Mouse (Mus musculus) ES-E14 (cell line): ENCODE measurements at regions not wholly inside any gene's neighbourhood (a gene's known extent, or its start where the extent isn't known, plus 50 kb on each side); places are given as distances from the start of the nearest gene placed in this dataset.

Experiments
- DNase-seq: peaks from one replicate; pipeline ENCODE4 v3.0.0-alpha.2; 2013; ENCODE audit warnings: low read depth, low spot score
- H3K27ac ChIP-seq: 2 replicates; pipeline ENCODE4 v1.5.1; 2012; ENCODE audit warnings: low read depth, mild to moderate bottlenecking, low read length, moderate library complexity, mixed read lengths; ENCODE audit not compliant: poor library complexity, insufficient read depth, severe bottlenecking
- H3K36me3 ChIP-seq: 2 replicates; pipeline ENCODE4 v1.6.1; 2012; ENCODE audit warnings: mild to moderate bottlenecking, low read length, moderate library complexity, mixed read lengths; ENCODE audit not compliant: control insufficient read depth, poor library complexity, insufficient read depth, severe bottlenecking
- H3K4me1 ChIP-seq, 2 experiments: fragments of 150-350 bp in 1 of 2; sonication (generic) in 1 of 2; 2 replicates each; pipeline ENCODE4 v1.6.1; 2012; ENCODE audit warnings: low read length in 2 of 2, mild to moderate bottlenecking in 1 of 2, mixed read lengths in 1 of 2; ENCODE audit not compliant: control insufficient read depth in 2 of 2, insufficient read depth in 2 of 2, poor library complexity in 1 of 2
- H3K4me3 ChIP-seq, 2 experiments: fragments of 150-350 bp in 1 of 2; sonication (generic) in 1 of 2; 2 replicates each; pipeline ENCODE4 v1.5.1; 2012; ENCODE audit warnings: low read length in 2 of 2, low read depth in 1 of 2, mild to moderate bottlenecking in 1 of 2, mixed read lengths in 1 of 2; ENCODE audit not compliant: insufficient read depth in 1 of 2, poor library complexity in 1 of 2, severe bottlenecking in 1 of 2
- H3K9ac ChIP-seq: 2 replicates; pipeline ENCODE4 v1.6.1; 2012; ENCODE audit warnings: low read depth, mild to moderate bottlenecking, low read length, mixed read lengths; ENCODE audit not compliant: poor library complexity, insufficient read depth, severe bottlenecking
- H3K9me3 ChIP-seq: fragments of 150-350 bp; sonication (generic); 2 replicates; pipeline ENCODE4 v1.6.1; 2012; ENCODE audit warnings: low read depth, mild to moderate bottlenecking, low read length; ENCODE audit not compliant: control insufficient read depth, insufficient read depth
- CHD2 ChIP-seq: IDR thresholded peaks from 2 replicates; pipeline ENCODE4 v1.6.1; 2014; ENCODE audit warnings: mild to moderate bottlenecking, low read depth, low read length, inconsistent platforms
- HCFC1 ChIP-seq: IDR thresholded peaks from 2 replicates; pipeline ENCODE4 v1.6.1; 2012; ENCODE audit warnings: low read length, inconsistent platforms, borderline replicate concordance; ENCODE audit not compliant: insufficient read depth
- MAFK ChIP-seq: IDR thresholded peaks from 2 replicates; pipeline ENCODE4 v1.6.1; 2014; ENCODE audit warnings: mild to moderate bottlenecking, low read depth, low read length, inconsistent platforms; ENCODE audit not compliant: insufficient read depth
- ZC3H11A ChIP-seq: IDR thresholded peaks from 2 replicates; pipeline ENCODE4 v1.6.1; 2012; ENCODE audit warnings: low read depth, mild to moderate bottlenecking, inconsistent platforms, low read length, borderline replicate concordance
- ZNF384 ChIP-seq: IDR thresholded peaks from 2 replicates; pipeline ENCODE4 v1.6.1; 2012; ENCODE audit warnings: low read depth, low read length, inconsistent platforms
- in situ Hi-C, 2 experiments: fragments of 600-800 bp; cut with MboI; formaldehyde crosslinking; loops; one replicate each; pipeline ENCODE4 v1.15.1; 2025; ENCODE audit warnings: low sequenced_read_pairs in 2 of 2, inconsistent platforms in 1 of 2; ENCODE audit not compliant: unreplicated experiment in 2 of 2

- DNase-seq = no peak
- TF ChIP-seq CHD2 (no peak), ZNF384 (no peak), HCFC1 (no peak), ZC3H11A (no peak), MAFK (no peak)
- in situ Hi-C loops = no loop called here
- no peak overlapping the region for H3K27ac ChIP-seq
- peaks cover 0 to 4% of the 10 kb centered on the region in 2 experiments for H3K4me1 ChIP-seq
- H3K36me3 ChIP-seq = no peaks in the 10 kb centered on the region
- H3K4me3 ChIP-seq = no peak overlapping the region
- no peaks in the 10 kb centered on the region for H3K9me3 ChIP-seq
- H3K9ac ChIP-seq = no peak overlapping the region
Measured at GRCm38 (mm10) chr1:51531360-51531759, 53.1 kb upstream of the Nabp1 start.

GRCm38 (mm10) chr1:51530191-51530926 lies 52.1 kb upstream of the Nabp1 start:
- Histone ChIP-seq H3K9ac (no peak overlapping the region), H3K4me3 (no peak overlapping the region), H3K36me3 (no peaks in the 10 kb centered on the region), H3K4me1 (no peaks in the 10 kb centered on the region; a peak in 1 of 4 replicates), H3K27ac (no peak overlapping the region), H3K9me3 (no peaks in the 10 kb centered on the region)
- DNase-seq = no peak
- in situ Hi-C loops = no loop called here
- TF ChIP-seq CHD2 = no peak
- no peak for TF ChIP-seq ZC3H11A
- TF ChIP-seq ZNF384 = no peak
- no peak for TF ChIP-seq MAFK
- TF ChIP-seq HCFC1 = no peak

- Histone ChIP-seq H3K4me1 (no peaks in the 10 kb centered on the region; a peak in 1 of 4 replicates), H3K36me3 (no peaks in the 10 kb centered on the region), H3K27ac (no peak overlapping the region), H3K4me3 (no peak overlapping the region), H3K9ac (no peak overlapping the region), H3K9me3 (no peaks in the 10 kb centered on the region)
- in situ Hi-C loops = no loop called here
- no peak for DNase-seq
- TF ChIP-seq CHD2 (no peak), HCFC1 (no peak), ZNF384 (no peak), MAFK (no peak), ZC3H11A (no peak)
Measured at GRCm38 (mm10) chr1:51529653-51530052, 51.4 kb upstream of the Nabp1 start.

- no peaks in the 10 kb centered on the region for H3K36me3 ChIP-seq
- H3K4me1 ChIP-seq = no peaks in the 10 kb centered on the region; a peak in 1 of 4 replicates
- no peaks in the 10 kb centered on the region for H3K9me3 ChIP-seq
- in situ Hi-C loops = no loop called here
- H3K27ac ChIP-seq = no peak overlapping the region
- no peak for TF ChIP-seq CHD2
- no peak for TF ChIP-seq MAFK
- no peak for TF ChIP-seq HCFC1
- no peak for TF ChIP-seq ZNF384
- TF ChIP-seq ZC3H11A = no peak
- no peak overlapping the region for H3K4me3 ChIP-seq
- no peak for DNase-seq
- H3K9ac ChIP-seq = no peak overlapping the region
Measured at GRCm38 (mm10) chr1:51528671-51529070, 50.4 kb upstream of the Nabp1 start.
